Mouse (Mus musculus): Measurements from ENCODE around the gene Sf3b4.
"Not testable (repeated sequence)": the region's sequence is repeated elsewhere in the genome, so short reads cannot be mapped to it uniquely, and the experiment has no call there.

The Sf3b4 gene

DNA sequence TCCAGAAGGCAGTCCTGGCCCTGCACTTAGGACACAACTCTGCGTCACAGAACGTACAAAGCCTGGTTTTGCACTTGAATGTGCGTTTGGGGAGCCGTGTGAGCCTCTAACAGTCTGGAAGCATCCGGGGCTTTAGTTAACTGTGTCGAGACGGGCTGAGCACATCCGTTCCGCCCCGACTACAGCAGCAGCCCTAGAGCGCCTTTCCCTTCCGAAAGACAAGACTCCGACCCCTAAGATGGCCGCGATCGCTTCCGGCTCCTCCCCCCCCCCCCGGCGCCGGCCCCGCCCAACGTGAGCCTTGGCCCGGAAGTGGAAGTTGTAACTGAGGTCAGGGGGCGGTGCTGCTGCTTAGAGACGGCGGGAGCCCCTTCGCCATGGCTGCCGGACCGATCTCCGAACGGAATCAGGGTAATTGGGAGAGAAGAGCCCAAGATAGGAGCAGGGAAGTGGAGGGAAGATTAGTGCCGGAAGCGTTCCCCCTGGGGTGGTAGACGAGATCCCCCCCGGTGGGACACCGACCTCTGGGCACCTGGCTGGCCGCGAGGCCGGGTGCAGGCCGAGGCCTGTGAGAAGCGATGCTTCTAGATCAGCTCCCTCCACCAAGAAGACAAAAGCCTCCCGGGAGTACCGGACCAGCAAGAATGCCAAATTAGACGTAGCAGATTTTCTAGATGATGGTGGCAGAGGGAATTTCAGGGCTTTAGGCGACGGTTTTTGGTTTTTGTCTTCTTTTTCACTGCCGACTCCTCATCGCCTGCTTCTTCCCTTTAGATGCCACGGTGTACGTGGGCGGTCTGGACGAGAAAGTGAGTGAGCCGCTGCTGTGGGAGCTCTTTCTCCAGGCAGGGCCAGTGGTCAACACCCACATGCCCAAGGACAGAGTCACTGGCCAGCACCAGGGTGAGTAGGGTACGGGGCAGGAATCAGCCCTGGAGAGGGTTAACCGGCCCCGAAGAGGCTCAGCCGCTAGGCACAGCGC lies at the start of gene Sf3b4:
Gene Sf3b4, plus strand, starts transcription at position 136 of the 982 bp plus-strand sequence.
- peak; percentile 85 for DNase-seq

DNA sequence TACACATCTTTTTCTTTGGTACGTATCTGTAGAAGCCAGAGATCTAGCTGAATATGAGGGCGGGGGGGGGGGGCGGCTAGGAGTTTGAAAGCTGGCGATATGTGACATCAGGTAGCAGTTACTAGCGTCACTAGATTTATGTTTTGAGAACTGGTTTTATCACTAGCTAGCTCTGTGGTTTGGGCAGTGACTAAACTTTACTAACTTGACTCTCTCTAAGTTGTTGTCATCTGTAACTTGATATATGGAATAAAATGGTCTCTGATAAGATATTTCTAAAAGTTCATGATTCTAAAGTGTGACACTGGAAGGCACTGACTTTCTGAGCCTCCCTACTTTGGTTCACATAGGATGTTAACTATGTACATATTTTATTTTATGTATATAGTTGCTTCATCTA lies 47.9 kb upstream of the Sf3b4 start:
- DNase-seq: no peak

DNA sequence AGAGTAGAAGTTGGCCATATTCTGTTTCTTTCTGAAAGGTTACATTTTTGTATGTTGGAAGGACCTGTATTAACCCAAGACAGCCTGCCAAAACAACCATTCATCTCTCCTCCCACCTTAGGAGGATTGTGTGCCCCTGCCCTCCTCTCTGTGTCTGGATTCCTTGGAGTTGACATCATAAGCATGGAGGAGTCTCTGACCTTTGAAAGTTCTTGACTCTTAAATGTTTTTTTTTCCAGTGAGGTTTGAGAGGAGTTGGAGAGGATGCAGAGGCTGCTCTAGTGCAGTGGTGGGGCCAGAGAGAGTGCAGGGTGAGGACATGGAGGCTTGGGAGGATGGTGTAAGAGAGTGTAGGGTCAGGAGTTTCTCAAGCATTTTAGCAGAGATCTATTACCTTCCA lies 44.0 kb upstream of the Sf3b4 start:
- DNase-seq: peak; percentile 14

DNA sequence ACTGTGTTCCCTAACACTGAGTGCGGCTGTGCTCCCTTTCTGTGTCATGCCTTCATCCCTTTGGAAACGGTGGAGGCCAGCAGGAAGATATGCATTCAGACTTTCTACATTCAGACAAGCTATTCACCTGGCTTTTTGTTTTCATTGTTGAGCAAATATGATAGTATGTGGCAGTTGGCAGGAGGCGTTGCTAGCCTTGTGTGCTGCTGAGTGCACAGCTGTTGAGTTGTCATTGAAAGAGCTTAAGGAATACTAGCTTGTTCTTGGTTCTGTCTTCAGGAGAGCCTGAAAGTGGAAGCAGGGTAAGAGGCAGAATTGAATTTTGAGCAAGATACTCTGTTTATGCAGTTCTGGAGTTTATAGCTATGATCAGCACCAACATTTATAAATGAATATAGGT lies 39.7 kb upstream of the Sf3b4 start:
- no peak for DNase-seq

DNA sequence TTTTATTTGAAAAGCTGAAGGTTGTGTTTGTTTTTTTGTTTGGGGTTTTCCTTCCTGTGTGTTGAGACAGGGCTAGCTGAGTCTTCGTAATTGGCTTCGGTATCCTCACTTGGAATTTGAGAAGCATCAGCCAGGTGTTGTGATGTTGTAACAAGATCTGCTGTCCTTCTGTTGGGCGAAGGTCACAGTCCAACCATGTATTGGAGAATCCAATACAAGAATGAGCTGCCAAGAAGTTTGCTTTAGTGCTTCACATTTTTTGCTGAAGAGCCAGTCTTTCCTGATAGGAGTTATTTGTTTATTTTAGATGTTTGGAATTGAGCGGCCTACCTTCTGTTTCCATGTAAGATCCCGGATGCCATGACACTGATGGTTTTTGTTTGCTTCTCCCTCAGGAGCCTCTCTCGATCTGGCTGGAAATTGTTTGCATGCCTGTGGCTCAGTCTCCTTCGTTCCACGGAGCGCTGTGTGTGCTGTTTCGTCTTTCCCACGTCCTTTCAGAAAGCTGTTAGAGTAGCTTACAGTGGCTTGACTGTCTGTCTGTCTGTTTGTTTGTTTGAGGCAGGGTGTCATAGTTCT lies 38.7 kb upstream of the Sf3b4 start:
- peak; percentile 60 for DNase-seq

DNA sequence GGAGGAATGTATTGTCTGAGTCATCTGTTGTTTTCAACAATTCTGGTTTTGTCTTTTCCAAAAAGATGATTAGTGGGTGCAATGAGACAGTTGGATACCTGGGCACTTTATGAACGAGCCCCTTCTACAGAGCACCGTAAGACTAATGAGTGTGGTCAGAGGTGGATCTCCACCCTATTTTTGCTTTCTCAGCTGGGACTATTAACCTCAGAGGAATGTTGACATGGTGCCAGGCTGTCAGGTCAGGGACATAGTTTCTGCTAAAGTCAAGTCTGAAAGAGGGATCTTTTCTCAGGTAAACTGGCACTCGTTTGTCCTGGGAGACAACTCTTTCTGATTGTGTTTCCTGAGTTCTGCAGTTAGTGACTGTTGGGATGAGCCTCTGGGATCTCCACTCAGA lies 37.1 kb upstream of the Sf3b4 start:
- peak; percentile 81 for DNase-seq

DNA sequence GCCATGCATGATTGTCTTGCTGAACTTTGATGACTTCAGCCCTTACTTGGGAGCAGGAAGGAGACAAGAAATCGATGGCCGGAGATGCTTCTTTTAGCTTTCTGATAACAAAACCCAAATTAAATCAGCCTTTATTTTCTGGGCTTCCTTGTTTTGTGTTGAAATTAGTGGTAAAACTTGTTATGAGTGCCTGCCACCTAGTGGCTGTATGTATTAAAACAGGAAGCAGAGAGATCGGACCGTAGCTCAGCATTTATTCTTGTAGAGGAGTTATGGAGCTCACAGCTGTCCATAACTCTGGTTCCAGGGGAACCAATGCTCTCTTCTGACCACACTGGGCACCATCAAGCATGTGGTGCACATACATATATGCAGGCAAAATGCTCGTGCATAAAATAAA lies 24.2 kb upstream of the Sf3b4 start:
- DNase-seq: no peak

DNA sequence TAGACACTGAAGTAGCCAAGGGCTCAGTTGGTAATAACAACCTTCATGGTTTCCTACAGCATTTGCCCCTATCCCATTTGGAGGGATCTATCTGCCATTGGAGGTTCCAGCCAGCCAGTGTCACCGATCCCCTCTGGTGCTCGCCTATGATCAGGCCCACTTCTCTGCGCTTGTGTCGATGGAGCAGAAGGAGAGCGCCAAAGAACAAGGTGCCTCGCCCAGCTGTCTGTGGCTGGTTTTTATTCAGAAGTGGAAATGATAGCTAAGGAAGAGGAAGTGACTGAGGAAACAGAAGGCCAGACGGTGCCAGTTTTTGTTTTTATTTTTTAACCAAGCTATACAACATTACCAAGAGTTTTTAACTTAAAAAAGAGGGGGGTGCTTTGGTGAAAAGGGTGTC lies 20.3 kb upstream of the Sf3b4 start:
- DNase-seq: no peak

DNA sequence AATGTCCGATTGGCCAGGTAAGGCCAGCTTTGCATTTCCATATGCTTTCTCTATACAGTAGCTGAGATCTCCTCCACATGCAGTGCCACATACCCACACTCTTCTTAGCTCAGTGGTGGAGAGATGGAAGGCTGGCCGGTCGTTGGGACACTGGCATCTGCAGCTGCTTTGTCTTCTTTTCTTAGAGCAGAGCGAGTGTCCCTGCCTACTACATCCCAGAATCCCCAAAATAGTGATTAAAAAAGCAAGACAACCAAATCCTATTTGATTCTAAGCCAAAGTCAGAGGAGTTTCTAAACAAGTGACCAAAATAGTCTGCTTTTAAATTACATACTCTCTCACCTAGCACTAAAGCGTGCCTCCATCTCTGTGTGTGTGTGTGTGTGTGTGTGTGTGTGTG lies 19.5 kb upstream of the Sf3b4 start:
- no peak for DNase-seq

DNA sequence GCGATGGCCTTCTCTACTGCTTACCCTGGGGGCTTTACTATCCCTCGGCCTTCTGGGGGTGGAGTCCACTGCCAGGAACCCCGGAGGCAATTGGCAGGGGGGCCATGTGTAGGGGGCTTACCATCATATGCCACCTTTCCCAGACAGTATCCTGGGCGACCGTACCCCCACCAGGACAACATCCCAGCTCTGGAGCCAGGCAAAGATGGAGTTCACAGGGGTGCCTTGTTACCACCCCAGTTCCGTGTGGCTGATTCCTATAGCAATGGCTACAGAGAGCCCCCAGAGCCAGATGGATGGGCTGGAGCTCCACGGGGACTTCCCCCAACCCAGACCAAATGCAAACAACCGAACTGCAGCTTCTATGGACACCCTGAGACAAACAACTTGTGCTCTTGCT lies 16.6 kb upstream of the Sf3b4 start:
- DNase-seq: no peak

DNA sequence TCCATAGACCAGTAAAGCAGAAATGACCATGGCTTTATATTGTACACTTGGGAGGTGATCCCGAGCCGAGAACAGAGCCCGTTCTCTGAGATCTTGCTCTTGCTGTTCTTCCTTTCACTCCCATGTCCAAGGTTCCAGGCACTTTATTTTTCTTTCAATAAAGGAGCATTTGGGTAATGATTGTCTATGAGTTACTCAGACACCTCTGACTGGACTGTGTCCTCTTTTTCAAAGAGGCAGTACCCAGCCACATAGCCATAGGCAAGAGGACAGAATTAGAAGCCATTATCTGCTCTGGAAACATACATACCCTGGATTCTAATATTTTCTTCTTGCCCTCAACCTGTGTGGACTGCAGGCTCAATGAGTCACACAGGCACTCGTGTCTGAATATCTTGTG lies 12.3 kb upstream of the Sf3b4 start:
- no peak for DNase-seq

DNA sequence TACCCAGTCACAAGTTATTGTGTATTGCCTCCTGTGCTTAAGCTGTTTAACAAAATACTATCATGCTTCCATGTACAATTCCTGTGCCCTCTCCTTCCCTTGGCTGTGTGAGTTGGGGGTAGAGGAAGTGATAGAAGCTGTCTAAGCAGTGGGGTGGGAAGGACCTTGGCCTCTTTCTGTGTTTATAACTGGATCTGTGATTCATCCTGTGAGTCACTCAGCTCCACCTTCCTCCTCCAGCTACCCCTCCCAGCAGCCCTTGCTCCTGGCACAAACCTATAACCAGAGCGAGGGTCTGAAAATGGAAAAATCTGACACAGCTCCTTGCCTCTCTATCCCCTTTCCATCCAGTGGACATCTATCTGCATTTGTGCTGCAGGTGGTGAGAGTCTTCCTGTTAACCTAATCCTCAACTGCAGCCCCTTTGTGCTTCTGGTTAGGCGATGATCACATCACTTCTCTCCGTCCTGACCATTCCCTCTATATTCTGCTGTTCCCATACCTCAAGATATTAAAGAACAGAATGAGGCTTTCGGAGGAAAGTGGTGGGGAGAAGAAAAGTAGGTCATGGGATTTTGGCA lies 11.8 kb upstream of the Sf3b4 start:
- DNase-seq: peak; percentile 77

DNA sequence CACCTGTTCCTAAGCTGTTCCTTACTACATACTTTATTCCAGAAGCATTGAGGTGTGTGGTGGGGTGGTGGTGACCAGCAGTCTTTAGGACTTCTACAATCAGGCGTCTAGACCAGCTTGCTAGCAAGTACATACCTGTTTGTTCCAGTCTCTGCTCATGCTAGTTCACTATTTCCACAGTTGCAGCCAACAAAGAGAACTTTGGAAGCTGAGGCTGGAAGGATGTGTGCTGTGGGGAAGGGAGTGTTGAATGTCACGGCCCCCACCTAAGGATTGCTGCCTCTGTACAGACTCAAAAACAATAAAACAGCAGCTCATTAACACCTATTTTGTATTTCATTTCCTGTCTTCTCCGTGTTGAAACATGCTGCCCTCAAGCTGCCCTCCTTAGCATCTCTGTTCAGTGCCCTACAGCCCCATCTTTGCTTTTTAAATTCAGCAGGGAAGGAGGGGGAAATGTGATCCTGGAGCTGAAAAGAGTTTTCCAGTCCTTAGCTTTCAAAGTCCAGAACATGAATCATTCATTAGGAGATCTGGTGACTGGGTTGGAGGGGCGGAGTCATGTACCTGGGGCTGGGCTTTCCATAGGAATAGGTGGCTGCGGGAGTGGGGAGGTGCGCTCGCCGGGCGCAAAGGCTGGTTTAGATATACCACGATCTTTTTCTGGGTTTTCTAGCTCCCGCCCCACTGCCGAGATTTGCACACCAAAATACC lies 11.2 kb upstream of the Sf3b4 start:
- peak; percentile 92 for DNase-seq

DNA sequence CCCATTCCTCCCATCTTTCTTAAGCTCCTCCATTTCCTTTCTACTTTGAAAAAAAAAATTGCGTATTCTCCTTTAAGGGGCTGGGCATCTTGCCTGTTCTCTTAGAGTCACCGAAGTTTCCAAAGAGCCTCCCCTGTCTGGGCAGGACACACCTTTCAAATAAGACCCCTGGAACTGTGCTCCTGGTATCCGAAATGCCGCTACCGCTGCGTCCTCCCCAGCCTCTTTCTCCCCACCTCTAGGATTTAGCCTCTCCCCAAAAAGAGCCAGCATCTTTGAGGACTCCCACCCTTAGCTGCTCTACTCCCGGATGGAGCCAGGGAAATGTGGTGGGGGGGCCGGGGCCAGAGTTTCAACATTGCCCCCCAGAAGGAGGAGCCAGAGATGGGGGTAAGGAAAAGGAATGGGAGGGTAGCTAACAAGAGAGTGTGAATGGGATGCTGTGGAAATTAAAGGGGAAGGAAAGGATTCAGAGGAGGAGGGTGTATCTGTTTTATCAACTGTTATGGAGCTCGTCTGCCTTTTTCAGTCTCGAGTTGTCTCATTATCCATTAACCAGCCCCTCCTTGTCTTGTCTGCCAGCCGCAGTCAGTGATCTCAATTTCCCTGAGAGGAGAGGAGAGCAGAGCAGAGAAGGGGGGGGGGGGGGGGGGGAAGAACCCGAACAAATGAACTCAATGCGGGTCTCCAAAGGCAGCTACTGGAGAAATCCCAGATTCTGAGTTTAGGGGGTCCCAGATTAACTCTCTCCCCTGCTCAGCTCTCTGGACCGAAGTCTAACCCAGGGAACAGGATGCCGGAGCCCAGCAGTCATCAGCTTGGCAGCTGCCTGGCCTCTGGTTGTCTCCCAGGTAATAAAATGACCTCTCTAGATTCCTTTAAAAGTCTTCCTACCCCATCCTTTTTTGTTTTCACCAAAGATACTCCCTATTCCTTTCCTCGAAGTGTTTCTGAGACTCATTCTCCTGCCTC lies 10.0 kb upstream of the Sf3b4 start, which contains the start of gene Mtmr11:
Gene Mtmr11, plus strand, starts transcription at position 136 of the 972 bp plus-strand sequence.
- DNase-seq: peak; percentile 63

DNA sequence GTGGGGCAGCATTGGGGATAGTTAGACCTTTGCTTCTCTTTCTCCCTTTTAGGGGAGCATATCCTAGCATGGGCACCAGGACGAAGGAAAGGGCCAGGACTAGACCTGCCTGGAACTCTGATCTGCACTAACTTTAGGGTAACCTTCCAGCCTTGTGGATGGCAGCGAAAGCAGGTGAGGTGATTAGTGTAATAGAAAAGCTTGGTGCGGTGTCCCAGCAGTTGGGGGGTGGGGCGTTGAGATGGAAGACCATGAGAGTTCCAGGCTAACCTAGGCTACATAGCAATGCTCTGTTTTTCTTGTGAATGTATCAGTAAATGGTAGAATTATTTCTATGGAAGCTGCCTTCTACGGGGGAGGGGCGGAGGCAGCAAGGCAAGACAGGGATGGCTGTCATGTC lies 9.1 kb upstream of the Sf3b4 start:
- DNase-seq: no peak

DNA sequence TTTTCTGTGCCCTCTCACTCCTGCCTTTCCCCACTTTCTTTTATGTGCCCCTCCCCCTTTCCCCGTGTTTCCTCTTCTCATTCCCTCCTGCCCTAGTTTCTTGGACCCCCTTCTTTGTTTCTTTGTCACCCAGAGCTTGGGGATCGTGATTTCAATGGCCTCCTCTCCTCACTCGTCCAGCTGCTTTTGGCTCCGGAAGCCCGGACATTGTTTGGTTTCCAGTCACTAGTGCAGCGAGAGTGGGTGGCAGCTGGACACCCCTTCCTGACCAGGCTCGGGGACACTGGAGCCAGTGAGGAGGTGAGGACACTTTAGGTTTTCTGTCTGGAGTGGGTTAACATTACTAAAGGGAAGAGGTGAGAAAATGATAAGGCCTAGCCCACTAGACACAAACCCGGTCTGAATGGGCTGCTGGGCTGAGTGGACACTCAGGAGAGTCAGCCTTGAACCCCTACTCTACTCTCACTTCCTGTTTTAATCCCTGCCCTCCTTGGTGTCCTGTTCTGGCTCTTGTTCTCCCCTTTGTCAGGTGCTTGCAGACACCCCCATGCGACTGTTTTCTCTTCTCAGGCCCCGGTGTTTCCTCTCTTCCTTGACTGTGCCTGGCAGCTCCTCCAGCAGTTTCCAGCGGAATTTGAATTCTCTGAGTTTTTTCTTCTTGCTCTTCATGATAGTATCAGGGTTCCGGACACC lies 3.5 kb upstream of the Sf3b4 start:
- no peak for DNase-seq

DNA sequence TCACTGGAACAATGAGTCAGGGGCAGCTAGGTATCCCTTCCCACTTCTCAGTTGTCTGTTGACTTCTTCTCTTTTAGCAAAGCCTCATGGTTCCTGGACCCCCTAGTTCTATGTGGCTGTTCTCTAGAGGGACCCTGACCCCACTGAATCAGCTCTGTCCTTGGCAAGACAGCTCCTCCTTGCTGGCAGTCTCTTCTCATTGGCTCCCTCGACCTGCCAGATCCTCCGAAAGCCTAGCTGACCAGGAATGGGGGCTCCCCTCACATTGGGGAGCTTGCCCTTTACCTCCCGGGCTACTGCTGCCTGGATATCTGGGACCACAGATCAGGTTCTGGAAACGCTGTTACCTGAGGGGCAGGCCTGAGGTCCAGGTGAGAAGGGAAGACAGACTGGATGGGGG lies 1.9 kb upstream of the Sf3b4 start:
- no peak for DNase-seq

DNA sequence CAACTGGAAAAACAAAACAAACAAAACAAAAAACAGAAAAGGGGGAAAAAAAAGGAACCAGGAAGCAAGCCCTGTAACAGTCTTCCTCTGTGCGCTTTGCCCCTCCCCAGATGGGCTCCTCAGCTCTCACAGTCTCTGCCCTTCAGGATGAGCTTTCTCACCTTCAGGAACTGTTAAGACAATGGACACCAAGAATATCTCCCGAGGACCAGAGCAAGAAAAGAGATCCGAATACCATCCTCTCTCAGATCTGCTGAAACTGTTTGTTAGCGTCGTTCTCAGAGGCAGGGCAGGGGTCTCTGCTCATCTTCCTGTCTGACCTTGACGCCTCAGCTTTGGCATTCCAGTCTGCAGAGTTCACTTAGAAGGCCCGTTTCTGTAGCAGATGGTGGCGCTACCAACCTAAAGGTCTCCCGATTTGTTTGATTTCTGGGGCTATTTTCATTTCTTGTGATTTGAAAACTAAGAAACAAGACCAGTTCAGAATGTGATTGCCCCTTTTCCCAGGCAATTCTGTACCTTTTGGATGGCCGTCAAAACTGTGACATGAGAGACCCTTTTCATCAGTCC lies 1.1 kb upstream of the Sf3b4 start:
- no peak for DNase-seq

DNA sequence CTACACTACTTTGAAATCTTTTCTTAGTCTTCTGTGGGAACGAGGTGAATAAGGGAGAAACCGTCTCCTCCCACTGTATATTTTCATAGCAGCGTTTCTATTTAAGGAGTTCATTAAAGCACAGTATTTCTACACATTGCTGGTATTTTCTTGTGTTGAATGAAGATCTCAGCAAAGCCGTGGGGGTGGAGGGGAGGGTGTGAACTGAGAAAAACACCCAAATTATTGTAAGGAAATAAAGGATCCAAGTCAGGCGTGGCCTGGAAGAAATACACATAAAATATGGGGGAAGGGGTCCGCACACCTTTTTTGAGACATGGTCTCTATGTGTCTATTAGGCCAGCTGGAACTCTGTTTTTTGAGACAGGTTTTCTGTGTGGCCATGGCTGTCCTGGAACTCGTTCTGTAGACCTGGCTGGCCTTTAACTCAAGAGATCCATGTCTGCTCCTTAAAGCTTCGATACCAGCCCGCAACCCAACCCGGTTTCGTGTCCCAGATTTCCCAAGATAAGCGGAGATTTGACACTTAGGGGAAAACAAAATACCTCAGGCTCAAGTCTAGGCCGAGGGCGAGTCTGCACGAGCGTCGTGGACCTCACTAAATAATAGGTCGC lies 442 bp upstream of the Sf3b4 start:
- DNase-seq: no peak

DNA sequence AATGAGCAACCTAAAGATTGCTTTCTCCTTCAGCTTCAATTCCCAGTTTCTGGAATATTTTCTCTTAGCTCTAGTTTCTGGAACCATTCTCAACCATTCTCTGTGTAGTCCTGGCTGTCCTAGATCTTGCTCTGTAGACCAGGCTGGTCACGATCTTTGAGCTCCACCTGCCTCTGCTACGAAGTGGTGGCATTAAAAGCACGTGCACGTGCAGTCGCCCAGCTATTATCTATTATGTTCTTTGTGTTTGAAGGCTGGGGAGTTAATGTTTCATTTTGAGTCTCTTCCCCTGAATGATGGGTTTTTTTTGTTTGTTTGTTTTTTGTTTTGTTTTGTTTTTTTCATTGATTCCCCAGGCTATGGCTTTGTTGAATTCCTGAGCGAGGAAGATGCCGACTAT lies 1.1 kb downstream of the Sf3b4 start:
- DNase-seq: no peak

DNA sequence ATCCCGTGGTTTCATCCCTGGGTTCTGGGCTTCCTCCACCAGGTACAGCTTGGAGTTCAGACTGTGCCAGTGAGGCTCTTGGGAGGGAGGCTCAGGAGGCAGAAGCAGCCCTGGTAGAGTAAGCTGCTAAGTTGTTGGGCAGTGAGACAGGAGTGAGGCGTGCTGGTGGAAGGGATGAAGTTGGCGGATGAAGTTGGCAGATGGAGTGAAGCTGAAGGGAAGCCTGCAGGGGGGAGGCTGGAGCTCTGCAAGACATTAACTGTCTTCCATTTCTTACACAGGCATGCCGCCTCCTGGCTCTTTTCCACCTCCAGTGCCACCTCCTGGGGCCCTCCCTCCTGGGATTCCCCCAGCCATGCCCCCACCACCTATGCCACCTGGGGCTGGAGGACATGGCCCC lies 1.9 kb downstream of the Sf3b4 start:
- not testable (repeated sequence) for DNase-seq
